Mouse (Mus musculus): Measurements from ENCODE around the gene Zfp937. TPM values are rescaled to one million over a fixed set of nuclear protein-coding genes. Genes with fewer than 3 reads are reported as not detected.
"Not testable (repeated sequence)": the region's sequence is repeated elsewhere in the genome, so short reads cannot be mapped to it uniquely, and the experiment has no call there.

Gene Zfp937
- polyA plus RNA-seq, 1 experiment from 2014 or later: 1.4 TPM

DNA sequence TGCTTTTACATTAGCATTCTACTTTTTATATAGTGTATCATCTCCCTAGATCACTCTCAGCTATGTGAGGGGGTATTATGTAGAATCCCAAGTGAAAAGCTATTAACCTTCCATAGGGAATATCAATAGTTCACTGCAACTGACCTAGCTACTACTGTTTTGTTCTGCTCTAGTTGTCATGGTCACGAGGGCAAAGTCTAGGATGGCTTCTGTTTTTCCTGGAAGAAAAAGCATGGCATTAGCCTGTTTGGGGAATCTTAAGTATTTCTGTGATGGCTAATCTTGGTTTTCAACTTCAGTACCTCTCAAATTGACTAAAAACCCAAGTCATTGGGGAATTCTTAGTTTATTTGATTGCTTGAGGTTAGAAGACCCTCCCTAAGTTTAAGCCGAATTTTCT, 25.3 kb downstream of the Zfp937 start:
- no peak overlapping the region for H3K4me2 ChIP-seq (replicated peaks; ENCODE audit: low read depth)
- H3K27ac ChIP-seq (ENCODE audit: low read depth, low read length): no peak overlapping the region
- 93% methylated on average over 2 of the region's 2 CpGs for WGBS
- no peak for TF ChIP-seq CTCF (IDR thresholded peaks at IDR 0.05; ENCODE audit: low read depth)
- H3K4me1 ChIP-seq (replicated peaks; ENCODE audit: control insufficient read depth, insufficient read depth, low read length): no peaks in the 10 kb centered on the region
- H3K9ac ChIP-seq (ENCODE audit: low read depth, low read length): no peak overlapping the region
- H3K27me3 ChIP-seq (replicated peaks; ENCODE audit: control insufficient read depth, insufficient read depth, low read length): no peaks in the 10 kb centered on the region
- no peak for ATAC-seq
- H3K36me3 ChIP-seq (ENCODE audit: control insufficient read depth, insufficient read depth): 0 out of 2 replicates have a peak, but pooled peaks cover 1% of the 10 kb centered on the region
- H3K4me3 ChIP-seq (ENCODE audit: low read depth, low read length): no peak overlapping the region
- H3K9me3 ChIP-seq (ENCODE audit: control insufficient read depth): no peaks in the 10 kb centered on the region; the same call in 1 of the 2 replicates

- H3K4me1 ChIP-seq (replicated peaks; ENCODE audit: control insufficient read depth, insufficient read depth, low read length); H3K9ac ChIP-seq (ENCODE audit: low read depth, low read length); H3K27me3 ChIP-seq (replicated peaks; ENCODE audit: control insufficient read depth, insufficient read depth, low read length); H3K4me2 ChIP-seq (replicated peaks; ENCODE audit: low read depth); H3K36me3 ChIP-seq (ENCODE audit: control insufficient read depth, insufficient read depth); H3K4me3 ChIP-seq (ENCODE audit: low read depth, low read length); H3K27ac ChIP-seq (ENCODE audit: low read depth, low read length); H3K9me3 ChIP-seq (ENCODE audit: control insufficient read depth); ATAC-seq: not testable (repeated sequence)
- WGBS: 67% methylated on average over 2 of the region's 2 CpGs
Observed at GRCm38 (mm10) chr2:150255491-150255890, 37.6 kb downstream of the Zfp937 start, which contains the start of gene Gm21994. Gene Gm21994, minus strand, starts transcription at chr2:150255591.

DNA sequence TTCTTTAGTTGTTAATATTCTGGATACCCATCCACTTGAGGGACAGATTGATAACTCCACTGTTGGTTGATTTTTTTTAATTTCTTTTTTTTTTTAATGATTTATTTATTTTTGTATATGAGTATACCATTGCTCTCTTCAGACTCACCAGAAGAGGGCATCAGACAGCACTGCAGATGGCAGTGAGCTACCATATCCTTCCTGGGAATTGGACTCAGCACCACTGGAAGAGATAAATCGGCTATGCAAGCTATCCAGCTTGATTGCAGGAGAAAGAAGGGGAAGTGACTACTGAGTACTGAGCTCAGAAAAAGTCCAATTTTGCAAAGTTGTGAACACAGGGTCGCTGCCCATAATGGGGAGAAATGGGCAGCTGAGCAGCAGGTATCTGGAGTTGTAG, 39.0 kb downstream of the Zfp937 start:
- ATAC-seq; H3K4me1 ChIP-seq (replicated peaks; ENCODE audit: control insufficient read depth, insufficient read depth, low read length); H3K9ac ChIP-seq (ENCODE audit: low read depth, low read length); H3K27me3 ChIP-seq (replicated peaks; ENCODE audit: control insufficient read depth, insufficient read depth, low read length); H3K4me2 ChIP-seq (replicated peaks; ENCODE audit: low read depth); H3K9me3 ChIP-seq (ENCODE audit: control insufficient read depth); H3K4me3 ChIP-seq (ENCODE audit: low read depth, low read length); H3K36me3 ChIP-seq (ENCODE audit: control insufficient read depth, insufficient read depth); H3K27ac ChIP-seq (ENCODE audit: low read depth, low read length): not testable (repeated sequence)
- WGBS: 74% methylated on average over 2 of the region's 2 CpGs

- H3K36me3 ChIP-seq (ENCODE audit: control insufficient read depth, insufficient read depth); H3K4me2 ChIP-seq (replicated peaks; ENCODE audit: low read depth); H3K4me3 ChIP-seq (ENCODE audit: low read depth, low read length); H3K9me3 ChIP-seq (ENCODE audit: control insufficient read depth); H3K9ac ChIP-seq (ENCODE audit: low read depth, low read length); H3K27ac ChIP-seq (ENCODE audit: low read depth, low read length); H3K27me3 ChIP-seq (replicated peaks; ENCODE audit: control insufficient read depth, insufficient read depth, low read length); H3K4me1 ChIP-seq (replicated peaks; ENCODE audit: control insufficient read depth, insufficient read depth, low read length); ATAC-seq: not testable (repeated sequence)
- WGBS: 87% methylated on average over 4 of the region's 4 CpGs
Observed at GRCm38 (mm10) chr2:150257291-150257690, 39.4 kb downstream of the Zfp937 start, which contains the start of gene Gm14124. Gene Gm14124, plus strand, starts transcription at chr2:150257517.

Other genes starting within 250 kb of the Zfp937 start
- 4.7 and 5.5 TPM in 2 replicates for gene Zfp120, start 81.4 kb upstream of the Zfp937 start, polyA plus RNA-seq (2015; fragmentation: Nextera tagmentation; extraction: Ambion mirVana)
- gene Gm10770, start 38.4 kb upstream of the Zfp937 start, polyA plus RNA-seq (2015; fragmentation: Nextera tagmentation; extraction: Ambion mirVana): not detected in 2 replicates
- not detected in 2 replicates for gene Gm14139, start 36.3 kb upstream of the Zfp937 start, polyA plus RNA-seq (2015; fragmentation: Nextera tagmentation; extraction: Ambion mirVana)
- gene Gm21994, start 37.5 kb downstream of the Zfp937 start, polyA plus RNA-seq (2015; fragmentation: Nextera tagmentation; extraction: Ambion mirVana): 1.2 and 1.3 TPM in 2 replicates
- not detected in 2 replicates for gene Gm14124, start 39.4 kb downstream of the Zfp937 start, polyA plus RNA-seq (2015; fragmentation: Nextera tagmentation; extraction: Ambion mirVana)
- gene Gm10130, start 105.6 kb downstream of the Zfp937 start, polyA plus RNA-seq (2015; fragmentation: Nextera tagmentation; extraction: Ambion mirVana): 0.89 and 1.0 TPM in 2 replicates
- 1.5 and 1.6 TPM in 2 replicates for gene 3300002I08Rik, start 144.7 kb downstream of the Zfp937 start, polyA plus RNA-seq (2015; fragmentation: Nextera tagmentation; extraction: Ambion mirVana)
- 1.2 and 1.4 TPM in 2 replicates for gene Zfp442, start 233.4 kb downstream of the Zfp937 start, polyA plus RNA-seq (2015; fragmentation: Nextera tagmentation; extraction: Ambion mirVana)

Data from intestine, postnatal 0 days (tissue).